Mouse (Mus musculus) olfactory bulb, adult 2 months (tissue): Measurements from ENCODE around the gene Ces2a.

ENCODE experiments used
- CTCF ChIP-seq: fragments of 200-500 bp; IDR thresholded peaks from 2 replicates; pipeline ENCODE4 v1.5.1; 2012; ENCODE audit warnings: low read depth, mild to moderate bottlenecking, low read length, moderate library complexity; ENCODE audit not compliant: insufficient read depth
- POLR2A ChIP-seq: fragments of 200-500 bp; IDR thresholded peaks from 2 replicates; pipeline ENCODE4 v1.6.1; 2012; ENCODE audit warnings: mild to moderate bottlenecking, low read depth, low read length, moderate library complexity; ENCODE audit not compliant: insufficient read depth

- TF ChIP-seq CTCF (no peak), POLR2A (no peak)
These were observed 53.2 kb downstream of the Ces2a start for GRCm38 (mm10) chr8:104787049-104787448.
